Mouse (Mus musculus): Measurements from ENCODE around the gene Tsc2.

GRCm38 (mm10) chr17:24644875-24645721 is 12.7 kb upstream of the Tsc2 start:
- TF ChIP-seq CTCF (conservative IDR thresholded peaks at IDR 0.05 in 1 of 2, IDR thresholded peaks at IDR 0.05 in 1 of 2; ENCODE audit: low read depth in 2 of 2, low read length in 2 of 2) (no peak), USF2 (conservative IDR thresholded peaks at IDR 0.05; ENCODE audit: low read depth, low read length) (no peak), HCFC1 (IDR thresholded peaks at IDR 0.05; ENCODE audit: low read depth, low read length) (no peak), POLR2A (IDR thresholded peaks at IDR 0.05; ENCODE audit: low read depth, low read length) (no peak), E2F4 (IDR thresholded peaks at IDR 0.05; ENCODE audit: insufficient replicate concordance, low read depth, low read length) (no peak), USF1 (IDR thresholded peaks at IDR 0.05; ENCODE audit: low read depth, low read length) (no peak), UBTF (IDR thresholded peaks at IDR 0.05; ENCODE audit: low read depth, low read length) (no peak), RAD21 (IDR thresholded peaks at IDR 0.05; ENCODE audit: low read depth, low read length) (no peak), CHD1 (IDR thresholded peaks at IDR 0.05; ENCODE audit: low read depth, low read length) (no peak), KAT2A (IDR thresholded peaks at IDR 0.05; ENCODE audit: insufficient replicate concordance, low read length) (no peak), CHD2 (IDR thresholded peaks at IDR 0.05; ENCODE audit: low read length) (no peak), EP300 (IDR thresholded peaks at IDR 0.05; ENCODE audit: low read length) (peak; percentile 24; the same call in 1 of the 2 replicates), ZKSCAN1 (IDR thresholded peaks at IDR 0.05; ENCODE audit: borderline replicate concordance, low read depth, low read length) (no peak)
